Mouse (Mus musculus): ENCODE measurements at regions not wholly inside any gene's neighbourhood (a gene's known extent, or its start where the extent isn't known, plus 50 kb on each side); places are given as distances from the start of the nearest gene placed in this dataset.

DNA sequence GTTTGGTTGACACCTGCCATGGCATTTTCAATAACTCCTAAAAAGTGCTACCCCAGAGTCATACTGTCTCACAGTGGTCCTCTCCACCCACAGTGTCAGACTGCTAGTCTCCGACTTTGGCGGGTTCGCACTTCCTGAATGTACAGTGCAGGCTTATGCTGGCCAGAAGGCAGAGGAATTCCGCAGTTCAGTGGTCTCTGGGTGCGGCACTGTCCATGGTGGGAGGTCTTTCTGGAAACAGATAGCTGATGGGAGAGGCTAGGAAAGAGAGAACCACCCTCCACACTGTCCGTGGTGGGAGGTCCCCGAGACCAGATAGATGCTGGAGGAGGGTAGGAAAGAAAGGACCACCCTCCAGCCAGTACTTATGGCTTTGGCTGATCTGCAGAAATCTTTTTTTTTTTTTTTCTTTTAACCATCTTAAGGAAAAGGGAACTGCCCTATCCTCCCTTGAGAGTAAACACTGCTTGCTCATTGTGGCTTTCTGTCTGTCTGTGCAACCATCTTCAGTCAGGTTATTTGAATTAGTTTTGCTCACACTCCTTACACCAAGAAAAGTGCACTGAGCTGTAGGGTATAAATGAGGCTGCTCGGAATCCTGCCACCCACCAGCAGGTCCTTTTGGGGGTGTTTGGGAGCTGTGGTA, 227.2 kb downstream of the Kcnrg start:
- DNase-seq, result peak; percentile 86

GRCm38 (mm10) chr14:61835729-61836128, 228.5 kb downstream of the Kcnrg start:
- no peak for DNase-seq

- peak; percentile 57 for DNase-seq
These were observed 229.0 kb downstream of the Kcnrg start for GRCm38 (mm10) chr14:61836231-61836630.

- DNase-seq, result peak; percentile 52
These were observed 229.7 kb downstream of the Kcnrg start for GRCm38 (mm10) chr14:61836965-61837364.

DNA sequence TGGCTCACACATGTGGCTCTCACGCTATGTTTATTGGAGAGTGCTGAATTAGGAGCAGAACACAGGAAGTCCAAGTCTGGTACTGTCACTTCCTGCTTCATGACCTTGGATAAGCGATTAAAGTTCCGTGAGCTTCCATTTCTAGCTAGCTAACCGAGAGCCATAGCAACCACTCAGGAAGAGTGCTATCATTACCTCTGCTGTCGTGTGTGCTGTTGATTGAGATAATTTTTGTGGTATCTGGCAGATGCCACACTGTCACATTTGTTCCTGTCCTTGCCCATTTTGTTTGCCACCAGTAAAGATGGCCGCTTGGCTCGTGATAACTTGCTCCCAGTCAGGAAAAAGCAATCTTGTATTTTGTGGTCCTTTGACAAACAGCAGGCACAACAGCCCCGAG, 230.6 kb downstream of the Kcnrg start:
- DNase-seq, result peak; percentile 77

GRCm38 (mm10) chr14:61842476-61842875, 235.2 kb downstream of the Kcnrg start:
- peak; percentile 71 for DNase-seq

- peak; percentile 49 for DNase-seq
These were observed 239.2 kb downstream of the Kcnrg start for GRCm38 (mm10) chr14:61846441-61846840.

GRCm38 (mm10) chr14:61850244-61850643, 243.0 kb downstream of the Kcnrg start:
- peak; percentile 17 for DNase-seq

DNA sequence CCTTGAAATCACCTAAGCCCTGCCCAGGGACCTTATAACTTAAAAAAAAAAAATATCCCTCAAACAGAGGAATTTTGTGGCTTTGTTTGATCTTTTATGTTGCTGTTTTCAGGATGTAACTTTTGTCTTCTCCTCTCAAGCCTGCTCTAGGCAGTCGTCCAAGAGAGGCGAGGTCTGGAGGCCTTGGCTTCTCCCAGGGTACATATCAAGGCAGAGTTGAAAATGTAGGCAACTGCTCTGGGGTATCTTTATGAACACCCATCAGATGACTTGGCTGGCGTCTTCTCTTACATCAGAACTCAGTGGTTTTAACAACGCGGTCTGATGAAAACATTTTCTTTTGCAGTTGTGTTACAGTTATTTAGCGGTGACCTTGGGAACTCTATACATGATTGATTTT, 250.4 kb downstream of the Kcnrg start:
- peak; percentile 71 for DNase-seq

- no peak for DNase-seq
These were observed 253.4 kb downstream of the Kcnrg start for GRCm38 (mm10) chr14:61860688-61861087.

DNA sequence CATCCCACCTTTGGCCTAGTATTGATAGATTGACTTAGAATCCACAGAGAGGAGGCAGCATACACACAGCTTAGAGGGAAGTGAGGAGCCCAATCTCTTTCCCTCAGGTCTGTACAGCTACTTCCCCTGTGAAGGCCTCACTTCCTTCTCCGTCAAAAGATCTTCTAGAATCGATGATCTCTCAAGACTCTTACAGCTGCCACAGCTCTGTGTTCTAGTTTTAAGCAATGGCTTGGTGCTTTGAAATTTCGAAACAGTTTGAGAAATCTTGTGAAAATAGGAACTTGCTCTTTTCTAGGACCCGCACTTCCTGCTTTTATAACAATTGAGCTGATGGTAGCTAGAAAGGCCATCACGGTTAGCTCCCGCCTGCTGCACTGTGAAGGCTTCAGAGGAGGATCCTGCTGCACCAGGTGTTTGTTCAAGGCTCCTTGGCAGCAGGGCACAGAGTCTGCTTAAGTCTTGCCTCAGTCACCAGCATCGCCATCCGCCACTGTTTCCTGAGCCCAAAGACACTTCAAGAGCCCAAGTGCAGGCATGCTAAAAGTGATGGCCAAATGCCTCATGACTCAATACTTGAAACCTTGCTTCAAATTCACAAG, 254.2 kb downstream of the Kcnrg start:
- DNase-seq, result peak; percentile 91

GRCm38 (mm10) chr14:61862931-61863330, 255.7 kb downstream of the Kcnrg start:
- peak; percentile 88 for DNase-seq

- peak; percentile 81 for DNase-seq
These were observed 256.2 kb downstream of the Kcnrg start for GRCm38 (mm10) chr14:61863475-61863874.

GRCm38 (mm10) chr14:61866532-61867268, 259.4 kb downstream of the Kcnrg start:
- peak; percentile 17 for DNase-seq

- peak; percentile 48 for DNase-seq
These were observed 266.9 kb downstream of the Kcnrg start for GRCm38 (mm10) chr14:61874206-61874605.

GRCm38 (mm10) chr14:61879416-61879815, 272.2 kb downstream of the Kcnrg start:
- DNase-seq, result peak; percentile 7

GRCm38 (mm10) chr14:61880514-61881259, 273.4 kb downstream of the Kcnrg start:
- peak; percentile 77 for DNase-seq

DNA sequence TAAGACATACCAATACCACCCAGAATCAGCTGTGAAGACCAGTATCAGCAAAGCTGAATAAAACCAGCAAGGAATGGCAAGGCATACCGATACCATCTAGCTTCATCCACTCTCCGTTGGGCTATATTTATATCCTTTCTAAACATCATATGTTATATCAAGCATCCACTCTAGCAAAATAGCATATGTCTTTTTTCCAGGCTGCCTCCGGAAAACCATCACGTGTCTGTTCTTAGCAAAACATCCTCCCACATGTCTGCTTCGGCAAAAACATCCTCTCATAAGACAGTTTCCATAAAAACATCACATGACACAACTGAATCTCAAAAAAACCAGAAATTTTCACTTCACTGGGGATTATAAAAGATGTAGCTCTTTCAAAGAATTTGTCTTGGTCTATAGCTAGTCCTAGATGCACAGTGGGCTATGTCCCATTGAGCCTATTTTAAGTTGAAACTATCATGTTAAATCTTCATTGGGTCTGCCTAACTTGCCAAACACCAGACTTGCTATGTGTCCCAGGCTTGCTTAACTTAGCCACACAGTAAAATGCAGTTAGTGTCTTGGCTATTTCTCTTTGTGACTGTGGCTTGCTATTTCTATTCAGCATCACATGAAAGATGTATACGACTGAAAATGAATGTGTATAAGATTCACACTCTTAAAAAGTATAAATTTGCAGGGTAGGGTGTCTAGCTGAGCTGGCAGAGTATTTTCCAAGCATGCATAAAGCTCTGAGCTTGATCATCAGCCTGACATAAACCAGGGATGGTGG, 278.2 kb downstream of the Kcnrg start:
- DNase-seq, result peak; percentile 51

GRCm38 (mm10) chr14:61889626-61890025, 282.4 kb downstream of the Kcnrg start:
- peak; percentile 88 for DNase-seq

- peak; percentile 11 for DNase-seq
These were observed 286.5 kb downstream of the Kcnrg start for GRCm38 (mm10) chr14:61893786-61894185.

GRCm38 (mm10) chr14:61896879-61897278, 289.6 kb downstream of the Kcnrg start:
- DNase-seq, result peak; percentile 81

DNA sequence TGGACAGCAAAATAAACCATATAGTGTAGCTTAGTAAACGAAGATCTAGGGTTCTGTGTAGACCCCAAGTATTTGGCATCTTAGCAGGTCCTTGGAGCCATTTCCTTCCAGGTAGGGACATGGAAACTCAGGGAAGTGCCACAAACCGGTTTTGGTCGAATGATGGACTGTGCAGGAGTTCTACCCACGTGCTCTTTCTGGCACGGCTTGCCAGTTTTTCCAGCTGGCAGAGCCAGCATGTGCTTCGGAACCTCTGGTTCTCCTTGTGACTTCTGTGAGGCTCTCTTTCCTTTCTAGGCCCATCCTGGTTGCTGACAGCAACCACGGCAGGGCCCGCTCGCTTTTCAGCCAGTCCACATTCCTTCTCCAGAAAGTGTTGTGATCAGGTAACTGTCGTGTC, 291.4 kb downstream of the Kcnrg start:
- peak; percentile 69 for DNase-seq

Data from heart, adult 11 months (tissue).